10 mouse cellular contexts compared by ENCODE assay signal in genomic region chr15:85477584-85477983, GRCm38 (mm10). TPM values are rescaled to one million over a fixed set of nuclear protein-coding genes. Genes with fewer than 3 reads are reported as not detected.
DNase-seq lines count a peak whose midpoint lies in the region; ATAC-seq and TF ChIP-seq lines count a peak whose summit lies in the region.
"Had no signal": no experiment of that assay in that cellular context is flagged by ENCODE, and none has a peak within 500 bp of the region (broad histone marks: within the 10 kb centered on the region; RNA-seq: fewer than 3 reads in every experiment).

No protein-coding gene starts in this region.

- no peak for ATAC-seq in hindbrain, embryonic 12.5 days (ENCODE audit: low FRiP score)
- no peak for ATAC-seq in neural tube, embryonic 11.5 days (ENCODE audit: insufficient read depth, low FRiP score, low TSS enrichment)

- H3K4me3 ChIP-seq in hindbrain, embryonic 10.5 days: no peak overlapping the region
- H3K4me3 ChIP-seq in hindbrain, embryonic 12.5 days: no peak overlapping the region
- no peak overlapping the region for H3K4me3 ChIP-seq in embryonic fibroblast, embryonic 13.5 days (ENCODE audit: insufficient read depth, low read length)
- H3K4me3 ChIP-seq in neural tube, embryonic 11.5 days (ENCODE audit: low read depth, low read length): no peak overlapping the region
- H3K4me3 ChIP-seq: embryonic facial prominence, embryonic 15.5 days; liver, embryonic 15.5 days had no signal

- no peak overlapping the region for H3K4me2 ChIP-seq in hindbrain, embryonic 12.5 days (replicated peaks)
- H3K4me2 ChIP-seq in neural tube, embryonic 11.5 days (ENCODE audit: low read depth): no peak overlapping the region
- H3K4me2 ChIP-seq: embryonic facial prominence, embryonic 15.5 days; liver, embryonic 15.5 days had no signal

- 16% methylated on average over 1 of the region's 1 CpGs for WGBS in hindbrain, embryonic 10.5 days
- 13% methylated on average over 1 of the region's 1 CpGs for WGBS in hindbrain, embryonic 12.5 days
- WGBS in neural tube, embryonic 11.5 days: 24% methylated on average over 1 of the region's 1 CpGs

- H3K9me3 ChIP-seq in hindbrain, embryonic 10.5 days: no peaks in the 10 kb centered on the region
- H3K9me3 ChIP-seq in hindbrain, embryonic 12.5 days (replicated peaks): no peaks in the 10 kb centered on the region
- no peaks in the 10 kb centered on the region for H3K9me3 ChIP-seq in neural tube, embryonic 11.5 days (ENCODE audit: control insufficient read depth, low read length)
- H3K9me3 ChIP-seq: embryonic facial prominence, embryonic 15.5 days; liver, embryonic 15.5 days had no signal

- peaks cover 5% of the 10 kb centered on the region for H3K36me3 ChIP-seq in hindbrain, embryonic 10.5 days
- H3K36me3 ChIP-seq in hindbrain, embryonic 12.5 days: no peaks in the 10 kb centered on the region
- H3K36me3 ChIP-seq in neural tube, embryonic 11.5 days (ENCODE audit: control insufficient read depth, insufficient read depth, low read length): no peaks in the 10 kb centered on the region
- H3K36me3 ChIP-seq: embryonic facial prominence, embryonic 15.5 days; liver, embryonic 15.5 days had no signal

- peak; percentile 77 for DNase-seq in hindbrain, embryonic 10.5 days (ENCODE audit: low spot score)
- DNase-seq in CD4-positive helper T cell, adult 2 months (ENCODE audit: low read depth, low spot score): peak; percentile 58
- DNase-seq in adrenal gland, adult 18-20 months (ENCODE audit: low spot score in 2 of 2): peak; percentile 72 to 78
- DNase-seq in kidney, postnatal 36 days: peak; percentile 70 to 91
- DNase-seq in neural tube, embryonic 11.5 days (ENCODE audit: low spot score): peak; percentile 74
- peak; percentile 33 for DNase-seq in urinary bladder, postnatal 10 days (ENCODE audit: low spot score)

- H3K9ac ChIP-seq in hindbrain, embryonic 12.5 days: no peak overlapping the region
- no peak overlapping the region for H3K9ac ChIP-seq in neural tube, embryonic 11.5 days (ENCODE audit: low read length)
- H3K9ac ChIP-seq: embryonic facial prominence, embryonic 15.5 days; liver, embryonic 15.5 days had no signal

- H3K27ac ChIP-seq in hindbrain, embryonic 10.5 days: no peak overlapping the region
- no peak overlapping the region for H3K27ac ChIP-seq in hindbrain, embryonic 12.5 days
- no peak overlapping the region for H3K27ac ChIP-seq in embryonic fibroblast, embryonic 13.5 days (ENCODE audit: insufficient read depth, low read length)
- H3K27ac ChIP-seq in neural tube, embryonic 11.5 days (ENCODE audit: low read depth, low read length): no peak overlapping the region
- H3K27ac ChIP-seq: liver, embryonic 15.5 days had no signal

- H3K27me3 ChIP-seq in hindbrain, embryonic 10.5 days (ENCODE audit: insufficient read depth, poor library complexity, severe bottlenecking): peaks cover 35% of the 10 kb centered on the region
- peaks cover 7% of the 10 kb centered on the region for H3K27me3 ChIP-seq in hindbrain, embryonic 12.5 days
- H3K27me3 ChIP-seq in neural tube, embryonic 11.5 days (ENCODE audit: control insufficient read depth, insufficient read depth, low read length): no peaks in the 10 kb centered on the region
- H3K27me3 ChIP-seq: embryonic facial prominence, embryonic 15.5 days had no signal

- TF ChIP-seq CTCF in embryonic fibroblast, embryonic 13.5 days (IDR thresholded peaks at IDR 0.05; ENCODE audit: borderline replicate concordance, insufficient read depth, low read length): 0 out of 2 replicates have a peak, but pooled peaks have one; percentile 38

- no peak for TF ChIP-seq POLR2A in embryonic fibroblast, embryonic 13.5 days (IDR thresholded peaks at IDR 0.05; ENCODE audit: low read depth, low read length)

- H3K4me1 ChIP-seq in hindbrain, embryonic 10.5 days (replicated peaks): peaks cover 45% of the 10 kb centered on the region
- peaks cover 21% of the 10 kb centered on the region for H3K4me1 ChIP-seq in hindbrain, embryonic 12.5 days
- H3K4me1 ChIP-seq in embryonic fibroblast, embryonic 13.5 days (ENCODE audit: control insufficient read depth, insufficient read depth, low read length): no peaks in the 10 kb centered on the region
- peaks cover 4% of the 10 kb centered on the region; the same call in 1 of the 2 replicates for H3K4me1 ChIP-seq in neural tube, embryonic 11.5 days (ENCODE audit: control insufficient read depth, insufficient read depth, low read length)
- H3K4me1 ChIP-seq: liver, embryonic 15.5 days had no signal

RNA-seq across cellular contexts. Expression of gene 7530416G11Rik, which starts 25.4 kb away (rescaled TPM):
- not detected in 2 replicates for polyA plus RNA-seq in hindbrain, embryonic 10.5 days (2016; fragmentation: Nextera tagmentation; extraction: Ambion mirVana)
- not detected in 2 replicates for polyA plus RNA-seq in hindbrain, embryonic 12.5 days (2016; fragmentation: Nextera tagmentation; extraction: Ambion mirVana)
- not detected for total RNA-seq in adrenal gland, adult 18-20 months (2021)
- polyA plus RNA-seq in embryonic fibroblast, embryonic 13.5 days (2011; ENCODE audit: insufficient read length, low read depth, missing spikeins): not detected in 2 replicates
- not detected in 2 replicates for polyA plus RNA-seq in neural tube, embryonic 11.5 days (2014; fragmentation: Nextera tagmentation; extraction: Ambion mirVana)
- polyA plus RNA-seq: embryonic facial prominence, embryonic 15.5 days; liver, embryonic 15.5 days had no signal
